Mouse (Mus musculus) hindbrain, embryonic 10.5 days (tissue): ENCODE results near the gene Psapl1. TPM values are rescaled to one million over a fixed set of nuclear protein-coding genes. Genes with fewer than 3 reads are reported as not detected.

Source experiments
- DNase-seq: peaks from one replicate; pipeline ENCODE4 v3.0.0-alpha.2; 2017; ENCODE audit warnings: low spot score
- H3K27ac ChIP-seq: fragments of 300-500 bp; sonication (generic); 2 replicates; pipeline ENCODE4 v1.5.1; 2016; ENCODE audit warnings: mild to moderate bottlenecking, moderate library complexity
- H3K27me3 ChIP-seq: fragments of 300-500 bp; sonication (generic); 2 replicates; pipeline ENCODE4 v1.6.1; 2016; ENCODE audit warnings: mild to moderate bottlenecking; ENCODE audit not compliant: poor library complexity, insufficient read depth, severe bottlenecking
- H3K36me3 ChIP-seq: fragments of 300-500 bp; sonication (generic); 2 replicates; pipeline ENCODE4 v1.6.1; 2016; ENCODE audit warnings: mild to moderate bottlenecking, moderate library complexity
- H3K4me1 ChIP-seq: fragments of 300-500 bp; sonication (generic); replicated peaks from 2 replicates; pipeline ENCODE4 v1.6.1; 2016; ENCODE audit warnings: mild to moderate bottlenecking
- H3K4me3 ChIP-seq: fragments of 300-500 bp; sonication (generic); 2 replicates; pipeline ENCODE4 v1.5.1; 2016; ENCODE audit warnings: mild to moderate bottlenecking, moderate library complexity
- H3K9me3 ChIP-seq: fragments of 300-500 bp; sonication (generic); 2 replicates; pipeline ENCODE4 v1.6.1; 2016; ENCODE audit warnings: mild to moderate bottlenecking, moderate library complexity
- WGBS: fragments of 180-500 bp; shearing (Covaris S2); methylation state at CpG from one replicate; pipeline ENCODE4 v1.1.7; 2016; 5-methylcytosine and 5-hydroxymethylcytosine counted together
- polyA plus RNA-seq: library from polyadenylated mRNA; unstranded; fragments of >200 nt; fragmentation: Nextera tagmentation; extraction: Ambion mirVana; gene quantifications from 2 replicates; pipeline ENCODE4 v1.2.1, GENCODE M21; 2016

The Psapl1 gene
- not detected in 2 replicates for polyA plus RNA-seq

DNA sequence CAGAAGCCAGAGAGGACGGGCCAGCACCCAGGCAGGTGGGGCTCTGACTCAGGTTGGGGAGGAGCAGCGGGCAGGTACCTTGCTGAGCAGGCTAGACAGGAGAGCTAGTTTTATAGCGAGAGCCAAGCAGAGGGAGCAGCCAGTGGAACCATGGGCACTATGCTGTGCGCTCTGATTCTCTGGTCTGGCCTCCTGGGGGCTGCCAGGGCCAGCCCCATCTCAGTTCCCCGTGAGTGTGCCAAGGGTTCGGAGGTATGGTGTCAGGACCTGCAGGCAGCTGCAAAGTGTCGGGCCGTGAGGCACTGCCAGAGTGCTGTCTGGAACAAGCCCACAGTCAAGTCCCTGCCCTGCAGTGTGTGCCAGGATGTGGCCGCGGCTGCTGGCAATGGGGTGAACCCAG lies at the start of gene Psapl1:
Psapl1 (plus strand) TSS at position 106 of the 400 bp plus-strand sequence.
- Histone ChIP-seq H3K27ac (no peak within 1 kb of the TSS), H3K4me1 (peaks cover 4% of the 10 kb centered on the region; the same call in 1 of the 2 replicates), H3K4me3 (no peak within 1 kb of the TSS), H3K36me3 (no peaks in the 10 kb centered on the region), H3K9me3 (no peaks in the 10 kb centered on the region), H3K27me3 (no peaks in the 10 kb centered on the region)
- no peak for DNase-seq
- 88% methylated on average over 10 of the region's 10 CpGs for WGBS

DNA sequence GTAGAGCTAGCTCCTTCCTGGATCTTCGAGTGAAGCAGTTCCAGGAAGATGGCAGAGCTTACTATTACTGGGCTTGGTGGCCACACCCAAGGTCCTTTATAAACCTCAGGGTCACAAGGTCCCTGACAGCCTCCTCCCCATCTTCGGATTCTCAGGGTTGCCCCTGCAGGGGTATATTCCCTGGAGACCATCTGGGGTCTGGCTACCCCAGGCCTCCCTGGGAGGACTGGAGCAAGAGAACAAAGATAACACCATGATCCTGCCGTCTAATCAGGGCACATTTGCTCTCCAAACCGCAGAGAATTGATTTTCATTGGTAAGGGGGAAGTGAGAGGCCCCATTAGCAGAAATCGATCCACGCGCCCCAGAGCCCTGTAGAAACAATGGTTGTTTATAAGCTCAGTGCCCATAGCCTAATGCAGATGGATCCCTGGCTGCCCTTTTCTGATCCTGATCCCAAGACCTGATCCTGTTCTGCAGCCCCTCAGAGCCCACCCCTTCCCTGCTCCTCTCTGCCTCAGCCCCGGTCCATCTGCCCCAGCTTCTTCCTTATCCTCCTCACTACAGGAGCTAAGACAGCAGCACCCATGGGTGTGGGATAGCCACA lies 48.8 kb upstream of the Psapl1 start:
- H3K36me3 ChIP-seq: no peaks in the 10 kb centered on the region
- peak overlapping the region; percentile 83 for H3K27ac ChIP-seq
- no peaks in the 10 kb centered on the region for H3K9me3 ChIP-seq
- peak; percentile 49 for DNase-seq
- H3K4me1 ChIP-seq: peaks cover 51% of the 10 kb centered on the region
- peaks cover 21% of the 10 kb centered on the region; the same call in 1 of the 2 replicates for H3K27me3 ChIP-seq
- no peak overlapping the region for H3K4me3 ChIP-seq
- WGBS: 32% methylated on average over 8 of the region's 8 CpGs

DNA sequence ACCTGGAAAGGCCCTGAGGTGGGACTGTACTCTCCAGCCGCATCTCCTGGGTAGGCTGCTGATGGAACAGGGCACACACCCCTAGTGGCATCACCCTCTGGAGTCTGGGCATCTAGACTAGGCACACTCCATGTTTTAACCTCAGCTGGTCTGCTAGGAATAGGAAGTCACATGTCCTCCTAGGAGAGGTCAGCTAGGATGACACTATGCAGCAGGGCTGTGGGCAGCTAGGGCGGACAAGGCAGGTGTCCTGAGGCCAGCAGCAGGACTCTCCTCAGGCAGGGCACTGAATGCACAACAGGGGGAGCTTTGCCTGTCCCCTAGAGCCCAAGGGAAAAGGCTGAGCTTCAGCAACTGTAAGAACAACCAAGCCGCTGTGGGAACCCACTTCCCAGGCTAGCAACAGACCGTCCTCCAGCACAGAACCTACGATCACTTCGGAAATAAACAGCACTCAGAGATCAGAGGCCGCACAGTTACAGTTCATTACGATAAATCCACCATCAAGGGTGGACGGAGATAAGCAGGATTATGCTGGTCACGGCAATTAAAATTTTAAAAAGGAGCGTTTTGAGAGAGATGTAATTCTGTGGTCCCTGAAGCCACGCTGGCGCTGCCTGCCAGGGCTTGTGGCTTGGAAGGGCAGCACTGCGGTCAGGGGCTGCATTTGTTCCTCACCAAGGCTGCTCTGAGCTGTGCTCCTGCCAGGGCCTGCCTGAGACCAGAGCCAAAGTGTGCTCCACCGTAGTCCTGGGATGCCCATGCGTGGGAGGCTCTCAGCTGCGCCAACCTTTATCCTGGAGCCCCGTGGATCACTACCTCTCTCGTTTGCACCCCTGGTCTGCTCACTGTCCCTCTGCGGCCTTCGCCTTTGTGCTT lies 38.2 kb upstream of the Psapl1 start:
- Histone ChIP-seq H3K4me3 (no peak overlapping the region), H3K27ac (peak overlapping the region; percentile 72), H3K36me3 (no peaks in the 10 kb centered on the region), H3K27me3 (no peaks in the 10 kb centered on the region), H3K9me3 (no peaks in the 10 kb centered on the region), H3K4me1 (peaks cover 36% of the 10 kb centered on the region)
- WGBS: 85% methylated on average over 21 of the region's 21 CpGs
- no peak for DNase-seq

DNA sequence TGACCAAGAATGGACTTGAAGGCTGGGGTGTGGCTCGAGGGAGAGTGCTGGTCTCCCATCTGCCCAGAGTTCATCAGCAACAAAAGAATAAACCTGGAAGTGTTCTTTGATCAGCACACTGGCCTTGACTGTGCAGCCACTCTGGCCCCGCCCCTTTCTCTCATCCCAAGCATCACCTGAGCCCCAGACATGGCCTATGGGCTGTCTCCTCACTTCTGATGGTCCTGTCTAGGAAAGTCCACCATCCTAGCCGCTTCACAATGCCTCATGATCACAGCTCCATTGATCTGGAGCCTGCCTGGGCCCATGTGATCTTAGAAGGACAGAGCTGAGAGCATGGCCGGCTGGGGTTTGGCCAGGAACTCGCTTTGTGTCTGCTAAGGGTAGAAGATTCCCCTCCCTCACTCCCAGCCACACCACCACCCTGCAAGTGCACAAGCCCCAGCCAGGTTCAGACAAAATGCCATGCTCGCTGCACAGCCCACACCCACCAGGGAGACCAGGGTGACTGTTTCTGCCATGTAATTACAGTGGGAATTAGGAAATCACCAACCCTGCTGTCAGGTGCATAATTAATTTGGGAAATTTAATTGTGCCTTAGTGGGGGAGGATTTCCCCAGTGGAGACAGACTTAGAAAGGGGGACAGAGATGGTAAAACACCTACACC lies 37.3 kb upstream of the Psapl1 start:
- H3K36me3 ChIP-seq: no peaks in the 10 kb centered on the region
- H3K27me3 ChIP-seq: no peaks in the 10 kb centered on the region
- peaks cover 36% of the 10 kb centered on the region for H3K4me1 ChIP-seq
- peak overlapping the region; percentile 72 for H3K27ac ChIP-seq
- WGBS: 82% methylated on average over 6 of the region's 6 CpGs
- no peaks in the 10 kb centered on the region for H3K9me3 ChIP-seq
- no peak for DNase-seq
- H3K4me3 ChIP-seq: no peak overlapping the region

DNA sequence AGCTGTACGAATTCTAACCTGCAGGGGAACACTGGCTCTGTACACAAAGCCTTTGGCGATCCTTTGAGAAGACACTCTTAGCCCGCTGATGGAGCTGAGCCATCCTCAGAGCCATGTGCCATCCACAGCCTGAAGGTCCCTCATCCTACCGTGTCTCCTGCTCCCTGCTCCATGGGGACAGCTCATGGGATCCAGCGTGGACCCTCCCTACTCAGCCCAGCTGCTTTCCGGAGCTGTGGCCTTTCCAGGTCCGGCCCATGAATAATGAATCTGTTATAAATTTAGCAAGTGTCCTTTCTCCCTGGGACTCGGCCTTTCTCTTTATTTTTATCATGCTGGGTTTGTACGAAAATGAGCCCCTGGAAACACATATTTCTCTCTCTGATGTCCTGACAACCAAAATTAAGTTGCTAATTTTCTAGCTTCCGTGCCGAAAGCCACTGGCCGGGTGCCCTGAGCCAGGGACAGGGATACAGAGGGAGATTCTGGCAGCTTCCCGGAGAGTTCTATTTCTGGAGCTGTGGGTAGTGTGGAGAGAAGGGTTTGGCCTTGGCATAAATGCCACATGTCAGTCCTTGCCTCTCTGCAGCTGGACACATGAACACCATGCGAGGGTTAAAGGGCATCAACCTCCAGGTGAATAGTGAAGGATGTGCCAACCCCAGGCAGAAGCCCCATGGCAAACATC lies 34.7 kb upstream of the Psapl1 start:
- 78% methylated on average over 14 of the region's 14 CpGs for WGBS
- Histone ChIP-seq H3K36me3 (no peaks in the 10 kb centered on the region), H3K4me1 (peaks cover 42% of the 10 kb centered on the region), H3K4me3 (no peak overlapping the region), H3K9me3 (no peaks in the 10 kb centered on the region), H3K27ac (peak overlapping the region; percentile 64), H3K27me3 (0 out of 2 replicates have a peak, but pooled peaks cover 4% of the 10 kb centered on the region)
- no peak for DNase-seq

DNA sequence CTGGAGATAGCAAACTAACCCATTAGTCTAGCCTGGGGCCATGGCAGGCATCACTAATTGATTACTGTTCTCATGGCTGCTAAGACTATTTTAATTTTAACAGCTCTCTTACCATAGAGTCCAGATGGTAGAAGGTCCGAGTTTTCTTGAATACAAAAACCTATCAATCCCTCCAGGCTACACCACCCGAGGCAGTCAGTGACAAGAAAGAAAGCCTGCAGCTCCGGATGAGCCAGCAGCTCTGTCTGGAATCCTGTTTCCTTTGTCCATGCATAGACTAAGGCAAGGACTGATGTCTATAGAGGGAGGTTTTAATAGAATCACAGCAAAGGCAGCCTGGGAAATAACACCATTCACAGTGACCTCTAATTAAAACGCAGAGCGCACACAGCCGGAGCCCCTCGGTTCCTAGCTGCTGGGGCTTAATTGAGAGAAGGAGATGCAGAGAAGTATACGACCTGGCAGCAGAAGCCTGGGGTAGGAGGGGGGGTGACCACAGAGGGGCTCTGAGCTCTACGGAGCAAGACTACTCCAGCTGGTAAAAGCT lies 29.2 kb upstream of the Psapl1 start:
- 21% methylated on average over 9 of the region's 9 CpGs for WGBS
- H3K36me3 ChIP-seq: no peaks in the 10 kb centered on the region
- H3K9me3 ChIP-seq: no peaks in the 10 kb centered on the region
- peak overlapping the region; percentile 79 for H3K27ac ChIP-seq
- H3K4me1 ChIP-seq: peaks cover 32% of the 10 kb centered on the region
- H3K4me3 ChIP-seq: peak overlapping the region; percentile 13; the same call in 1 of the 2 replicates
- 0 out of 2 replicates have a peak, but pooled peaks cover 4% of the 10 kb centered on the region for H3K27me3 ChIP-seq
- peak; percentile 51 for DNase-seq

DNA sequence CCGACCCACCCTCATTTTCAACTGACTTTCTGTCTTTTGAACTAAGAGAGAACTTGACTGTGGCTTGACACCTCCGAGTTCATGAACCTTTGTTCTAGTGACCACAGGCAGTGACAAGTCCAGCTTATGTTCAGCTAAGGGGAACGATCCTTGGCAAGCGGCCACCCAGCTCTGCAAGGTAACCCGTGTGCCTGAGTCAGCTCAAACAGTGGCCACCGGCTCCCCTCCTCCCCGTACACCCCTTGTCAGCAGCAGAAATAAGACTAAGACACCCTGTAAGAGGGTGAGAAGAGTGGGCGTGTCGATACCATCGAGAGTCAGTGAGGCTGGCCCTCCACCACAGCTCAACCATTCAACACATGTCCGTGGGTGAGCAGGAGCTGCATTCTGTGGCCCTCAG lies 27.4 kb upstream of the Psapl1 start:
- Histone ChIP-seq H3K36me3 (no peaks in the 10 kb centered on the region), H3K4me3 (no peak overlapping the region)
- WGBS: 90% methylated on average over 11 of the region's 11 CpGs

DNA sequence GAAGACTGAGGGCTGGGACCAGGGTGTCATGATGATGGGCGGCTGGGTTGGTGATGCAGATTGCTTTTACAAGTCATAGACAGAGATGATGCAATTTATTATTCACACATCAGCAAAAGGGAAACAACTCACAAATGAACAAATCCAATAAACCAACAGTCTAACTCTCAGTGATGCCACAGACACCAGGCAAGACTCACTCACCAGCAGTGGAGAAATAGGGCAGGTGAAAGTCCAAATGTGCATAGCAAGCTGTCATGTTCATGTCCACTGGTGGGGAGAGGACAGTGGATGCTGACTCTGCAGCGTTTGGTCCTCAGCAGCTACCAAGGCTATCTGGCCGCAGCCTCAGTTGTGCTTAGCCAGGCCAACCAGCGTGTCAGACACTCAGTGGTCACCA lies 26.9 kb upstream of the Psapl1 start:
- H3K27ac ChIP-seq: no peak overlapping the region
- H3K27me3 ChIP-seq: 0 out of 2 replicates have a peak, but pooled peaks cover 4% of the 10 kb centered on the region
- H3K36me3 ChIP-seq: no peaks in the 10 kb centered on the region
- WGBS: 93% methylated on average over 4 of the region's 4 CpGs
- H3K9me3 ChIP-seq: no peaks in the 10 kb centered on the region
- no peak overlapping the region for H3K4me3 ChIP-seq
- no peak for DNase-seq
- peaks cover 37% of the 10 kb centered on the region for H3K4me1 ChIP-seq

More for the DNA sequence above, 27.4 kb upstream of the Psapl1 start:
- DNase-seq: no peak
- no peaks in the 10 kb centered on the region for H3K9me3 ChIP-seq
- H3K27ac ChIP-seq: peak overlapping the region; percentile 50; the same call in 1 of the 2 replicates
- 0 out of 2 replicates have a peak, but pooled peaks cover 4% of the 10 kb centered on the region for H3K27me3 ChIP-seq
- peaks cover 32% of the 10 kb centered on the region for H3K4me1 ChIP-seq

DNA sequence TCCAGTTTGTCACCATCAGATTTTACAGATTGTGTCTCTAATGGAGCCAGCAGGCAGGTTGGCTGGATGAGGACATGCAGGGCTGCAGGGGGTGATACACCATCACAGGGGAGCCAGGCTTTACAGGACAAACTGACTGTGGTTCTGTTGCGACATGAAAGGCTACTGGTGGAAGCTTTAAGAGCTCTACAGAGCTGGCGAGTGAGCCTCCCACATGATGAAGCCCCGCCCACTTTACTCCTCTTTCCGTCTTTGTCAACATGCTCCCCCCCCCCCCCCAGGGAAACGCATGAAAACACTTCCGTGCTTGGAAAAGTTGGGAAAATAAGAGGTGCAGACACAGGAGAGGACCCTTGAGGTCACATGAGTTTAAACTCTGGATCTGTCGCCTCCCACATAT lies 25.6 kb upstream of the Psapl1 start:
- peaks cover 42% of the 10 kb centered on the region for H3K4me1 ChIP-seq
- 63% methylated on average over 7 of the region's 7 CpGs for WGBS
- H3K27me3 ChIP-seq: no peaks in the 10 kb centered on the region
- no peak overlapping the region for H3K27ac ChIP-seq
- no peaks in the 10 kb centered on the region for H3K9me3 ChIP-seq
- DNase-seq: no peak
- H3K4me3 ChIP-seq: no peak overlapping the region
- H3K36me3 ChIP-seq: no peaks in the 10 kb centered on the region

DNA sequence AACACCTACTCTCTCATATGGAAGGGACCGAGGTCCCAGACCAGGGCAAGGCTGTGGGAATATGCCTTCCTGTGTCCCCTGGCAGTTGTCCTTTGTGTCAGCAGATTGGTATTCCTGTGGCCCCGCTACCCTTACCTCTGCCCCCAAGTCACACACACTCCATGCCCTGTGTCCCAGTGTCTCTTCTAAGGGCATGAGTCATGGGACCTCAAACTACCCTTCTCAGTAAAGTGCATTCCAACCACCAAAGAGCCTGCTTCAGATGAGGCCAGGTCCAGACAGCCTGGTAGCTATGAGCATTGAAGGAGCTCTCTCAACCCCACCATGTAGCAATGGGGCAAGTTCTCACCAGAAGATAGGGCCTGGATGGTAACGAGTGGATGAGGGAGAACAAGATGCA lies 25.0 kb upstream of the Psapl1 start:
- H3K27ac ChIP-seq: no peak overlapping the region
- WGBS: 95% methylated on average over 3 of the region's 3 CpGs
- no peak overlapping the region for H3K4me3 ChIP-seq
- H3K9me3 ChIP-seq: no peaks in the 10 kb centered on the region
- H3K4me1 ChIP-seq: peaks cover 41% of the 10 kb centered on the region
- DNase-seq: no peak
- H3K36me3 ChIP-seq: no peaks in the 10 kb centered on the region
- H3K27me3 ChIP-seq: no peaks in the 10 kb centered on the region

DNA sequence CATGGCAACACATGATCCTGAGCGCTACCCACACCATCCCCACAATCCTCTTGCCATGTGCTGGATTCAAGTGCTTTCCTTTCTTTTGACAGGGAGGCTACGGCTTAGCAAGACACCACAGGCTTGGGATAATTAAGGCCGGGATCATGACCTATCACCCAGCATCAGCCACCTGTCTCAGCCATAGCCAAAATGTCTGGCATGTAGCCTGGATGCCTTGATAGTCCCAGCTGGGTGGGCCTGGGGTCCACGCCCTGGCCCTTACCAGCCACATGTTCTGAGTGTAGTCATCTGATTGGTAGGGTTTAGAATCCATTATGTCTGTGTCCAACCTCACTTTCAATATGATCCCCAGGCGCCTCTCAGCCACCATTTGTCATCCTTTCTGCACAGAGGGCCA lies 24.1 kb upstream of the Psapl1 start:
- no peak overlapping the region for H3K27ac ChIP-seq

DNA sequence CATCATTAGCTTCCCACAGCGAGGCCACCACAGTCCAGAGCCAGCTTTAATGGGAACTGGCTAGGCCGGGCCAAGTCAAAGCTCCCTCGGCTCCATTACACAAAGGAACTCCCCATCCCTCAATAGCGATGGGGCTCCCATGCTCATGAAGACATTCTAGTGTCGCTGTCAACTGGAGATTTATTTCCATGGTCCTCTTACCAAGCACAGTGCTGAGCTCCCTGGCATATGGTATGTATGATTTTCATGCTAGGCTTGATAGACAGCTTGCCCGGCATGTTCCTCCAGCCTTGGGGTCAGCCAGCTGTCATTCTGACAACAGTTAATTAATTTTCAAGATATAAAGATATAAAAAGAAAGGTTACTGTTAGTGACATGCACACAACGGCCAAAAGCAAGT lies 21.5 kb upstream of the Psapl1 start:
- DNase-seq: no peak
- Histone ChIP-seq H3K4me1 (peaks cover 16% of the 10 kb centered on the region; the same call in 1 of the 2 replicates), H3K27me3 (no peaks in the 10 kb centered on the region), H3K36me3 (no peaks in the 10 kb centered on the region), H3K9me3 (no peaks in the 10 kb centered on the region), H3K27ac (0 out of 2 replicates have a peak overlapping the region, but pooled peaks have one; percentile 16), H3K4me3 (no peak overlapping the region)
- 78% methylated on average over 7 of the region's 7 CpGs for WGBS

More for the DNA sequence above, 24.1 kb upstream of the Psapl1 start:
- Histone ChIP-seq H3K4me1 (peaks cover 32% of the 10 kb centered on the region), H3K27me3 (no peaks in the 10 kb centered on the region), H3K36me3 (no peaks in the 10 kb centered on the region), H3K4me3 (no peak overlapping the region), H3K9me3 (no peaks in the 10 kb centered on the region)
- no peak for DNase-seq
- 80% methylated on average over 5 of the region's 5 CpGs for WGBS
